Mouse (Mus musculus) olfactory bulb, adult 2 months (tissue): Measurements from ENCODE around the gene Schip1.

ENCODE experiments used
- CTCF ChIP-seq: fragments of 200-500 bp; IDR thresholded peaks from 2 replicates; pipeline ENCODE4 v1.5.1; 2012; ENCODE audit warnings: low read depth, mild to moderate bottlenecking, low read length, moderate library complexity; ENCODE audit not compliant: insufficient read depth
- POLR2A ChIP-seq: fragments of 200-500 bp; IDR thresholded peaks from 2 replicates; pipeline ENCODE4 v1.6.1; 2012; ENCODE audit warnings: mild to moderate bottlenecking, low read depth, low read length, moderate library complexity; ENCODE audit not compliant: insufficient read depth

GRCm38 (mm10) chr3:68650251-68650650, 585.6 kb downstream of the Schip1 start:
- TF ChIP-seq CTCF (no peak), POLR2A (no peak)
